In genomic region chr1:63977302-63977888, GRCm38 (mm10) we compare ENCODE assay signal across 19 mouse cellular contexts.
DNase-seq lines count a peak whose midpoint lies in the region; ATAC-seq lines count a peak whose summit lies in the region.
"Had no signal": no experiment of that assay in that cellular context is flagged by ENCODE, and none has a peak within 500 bp of the region (broad histone marks: within the 10 kb centered on the region; RNA-seq: fewer than 3 reads in every experiment).

No protein-coding gene starts in this region.

- WGBS in hindbrain, embryonic 13.5 days, result 43% methylated on average over 4 of the region's 4 CpGs
- 70% methylated on average over 4 of the region's 4 CpGs for WGBS in hindbrain, embryonic 10.5 days
- WGBS in neural tube, embryonic 14.5 days, result 19% methylated on average over 4 of the region's 4 CpGs

- ATAC-seq in hindbrain, embryonic 13.5 days (ENCODE audit: low FRiP score), result no peak
- peak; percentile 60 for ATAC-seq in neural tube, embryonic 14.5 days (ENCODE audit: low read depth)
- ATAC-seq: hindbrain, postnatal 0 days had no signal

- H3K36me3 ChIP-seq in hindbrain, embryonic 13.5 days, result no peaks in the 10 kb centered on the region
- no peaks in the 10 kb centered on the region for H3K36me3 ChIP-seq in hindbrain, embryonic 10.5 days
- H3K36me3 ChIP-seq in neural tube, embryonic 14.5 days (ENCODE audit: control insufficient read depth, insufficient read depth, low read length), result no peaks in the 10 kb centered on the region
- H3K36me3 ChIP-seq: embryonic facial prominence, embryonic 10.5 days; forebrain, embryonic 10.5 days; heart, embryonic 13.5 days had no signal

- H3K4me1 ChIP-seq in hindbrain, embryonic 13.5 days (replicated peaks), result peaks cover 19% of the 10 kb centered on the region
- peaks cover 15% of the 10 kb centered on the region for H3K4me1 ChIP-seq in hindbrain, embryonic 10.5 days (replicated peaks)
- peaks cover 8% of the 10 kb centered on the region; the same call in 1 of the 2 replicates for H3K4me1 ChIP-seq in neural tube, embryonic 14.5 days (ENCODE audit: control insufficient read depth, insufficient read depth, low read length)

- DNase-seq in hindbrain, embryonic 10.5 days (ENCODE audit: low spot score), result no peak
- DNase-seq in MN1 (ENCODE audit: low spot score), result peak; percentile 32
- DNase-seq in Muller cell, postnatal 12 days (ENCODE audit: inconsistent ontology term), result peak; percentile 69
- DNase-seq in adipocyte (ENCODE audit: low spot score), result no peak
- no peak for DNase-seq in thymus, postnatal 25 days
- DNase-seq: cerebellum, adult 18-20 months; cerebellum, postnatal 10 days; gastrocnemius, adult 2 months; gastrocnemius, postnatal 25 days; heart, adult 11 months; heart, postnatal 36 days; kidney, adult 11 months had no signal

- H3K27ac ChIP-seq in hindbrain, embryonic 13.5 days, result peak overlapping the region; percentile 49; the same call in 1 of the 2 replicates
- H3K27ac ChIP-seq in hindbrain, embryonic 10.5 days, result no peak overlapping the region
- no peak overlapping the region for H3K27ac ChIP-seq in neural tube, embryonic 14.5 days (ENCODE audit: low read depth, low read length)
- H3K27ac ChIP-seq: embryonic facial prominence, embryonic 10.5 days; gastrocnemius, adult 2 months; hindbrain, postnatal 0 days had no signal

- H3K4me2 ChIP-seq in hindbrain, embryonic 13.5 days, result no peak overlapping the region
- no peak overlapping the region for H3K4me2 ChIP-seq in neural tube, embryonic 14.5 days (ENCODE audit: low read depth, low read length)
- H3K4me2 ChIP-seq: heart, embryonic 13.5 days had no signal

- no peaks in the 10 kb centered on the region for H3K9me3 ChIP-seq in hindbrain, embryonic 13.5 days
- H3K9me3 ChIP-seq in hindbrain, embryonic 10.5 days, result no peaks in the 10 kb centered on the region
- no peaks in the 10 kb centered on the region for H3K9me3 ChIP-seq in neural tube, embryonic 14.5 days (ENCODE audit: control insufficient read depth, low read length)
- H3K9me3 ChIP-seq: embryonic facial prominence, embryonic 10.5 days; forebrain, embryonic 10.5 days; heart, embryonic 13.5 days had no signal

- H3K4me3 ChIP-seq in hindbrain, embryonic 13.5 days, result no peak overlapping the region
- no peak overlapping the region for H3K4me3 ChIP-seq in hindbrain, embryonic 10.5 days
- no peak overlapping the region for H3K4me3 ChIP-seq in neural tube, embryonic 14.5 days (ENCODE audit: low read depth, low read length)
- H3K4me3 ChIP-seq: embryonic facial prominence, embryonic 10.5 days; erythroblast, embryonic 14.5 days; forebrain, embryonic 10.5 days; gastrocnemius, adult 2 months; heart, embryonic 13.5 days had no signal

- no peaks in the 10 kb centered on the region for H3K27me3 ChIP-seq in hindbrain, embryonic 13.5 days
- no peaks in the 10 kb centered on the region for H3K27me3 ChIP-seq in hindbrain, embryonic 10.5 days (ENCODE audit: insufficient read depth, poor library complexity, severe bottlenecking)
- no peaks in the 10 kb centered on the region for H3K27me3 ChIP-seq in neural tube, embryonic 14.5 days (ENCODE audit: control insufficient read depth, insufficient read depth, low read length)
- H3K27me3 ChIP-seq: heart, embryonic 13.5 days had no signal

- no peak overlapping the region for H3K9ac ChIP-seq in hindbrain, embryonic 13.5 days
- H3K9ac ChIP-seq in neural tube, embryonic 14.5 days (replicated peaks; ENCODE audit: low read depth, low read length), result no peak overlapping the region
- H3K9ac ChIP-seq: heart, embryonic 13.5 days had no signal

Comparison
In these comparisons a context has a peak if more than half of its experiments do, and no peak if none do; other contexts are left out.
1. DNase-seq: peak in MN1 (single experiment) and Muller cell, postnatal 12 days (single experiment); none in hindbrain, embryonic 10.5 days (single experiment), adipocyte (single experiment) and thymus, postnatal 25 days (single experiment).